Mouse (Mus musculus) spleen, embryonic (tissue): ENCODE data around the gene P2rx1.

Experiments used
- CTCF ChIA-PET: fragments of 350-600 bp; sonication (Branson Sonifier 250); formaldehyde crosslinking; loops from one replicate; lab custom pipeline; 2022; lab: Charles Lee

The P2rx1 gene

DNA sequence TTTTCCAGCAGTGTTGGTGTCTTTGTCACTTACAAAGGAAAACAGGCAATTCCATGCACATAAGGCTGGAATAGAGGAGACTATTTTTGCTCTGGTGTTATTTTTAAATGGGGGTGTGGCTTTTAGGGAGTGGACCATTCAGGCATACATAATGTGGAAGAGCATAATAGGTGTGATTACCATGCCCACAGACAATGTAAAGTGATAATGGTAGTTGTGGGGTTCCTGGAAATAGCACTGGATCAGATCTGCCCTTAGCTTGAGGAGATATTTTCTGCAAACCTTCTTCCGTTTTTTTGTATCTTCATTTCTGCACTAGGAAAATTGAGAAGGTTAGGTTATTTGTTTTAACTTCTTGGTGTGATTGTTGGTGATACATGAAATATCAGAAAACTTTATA is 53.9 kb downstream of the P2rx1 start:
- CTCF ChIA-PET, result interaction anchor here (0.6 kb wide), 1 partner anchor 128 kb away, joined by 3 read pairs; no protein-coding TSS in a partner anchor

DNA sequence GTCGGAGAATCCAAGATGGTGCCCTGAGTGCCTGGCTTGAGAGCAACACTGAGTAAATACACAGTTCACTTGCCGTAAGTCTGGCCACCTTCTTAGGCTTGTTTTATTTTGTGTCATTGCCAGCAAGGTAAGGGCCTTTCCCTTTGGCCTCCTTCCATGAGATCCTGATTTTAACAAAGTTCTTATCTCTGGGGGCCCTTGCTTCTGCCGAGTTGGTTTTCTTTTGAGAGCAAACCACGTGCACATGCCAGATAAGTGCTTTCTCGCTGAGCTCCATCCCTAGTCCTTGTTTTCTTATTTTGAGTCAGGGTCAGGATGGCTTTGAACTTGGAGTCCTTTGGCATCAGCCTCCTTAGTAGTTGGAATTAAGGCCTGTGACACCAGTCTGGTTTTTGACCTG is 58.8 kb downstream of the P2rx1 start:
- CTCF ChIA-PET, result no interaction called here

DNA sequence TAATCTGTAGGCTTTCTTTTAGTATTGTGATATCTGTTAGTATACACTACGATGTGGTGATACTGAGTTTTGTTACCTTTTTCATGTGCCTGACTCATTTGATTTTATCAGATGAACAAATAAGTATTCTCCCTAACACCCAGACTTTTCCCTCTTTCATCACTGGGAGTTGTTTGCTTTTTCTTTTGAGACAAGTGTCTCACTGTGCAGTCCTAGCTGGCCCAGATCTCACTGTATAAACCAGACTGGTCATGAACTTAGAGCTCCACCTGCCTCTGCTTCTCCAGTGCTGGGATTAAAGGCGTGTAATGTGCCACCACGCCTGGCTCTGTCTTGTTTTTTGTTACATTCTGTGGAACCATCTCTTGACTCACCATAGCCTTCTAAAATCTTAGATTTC is 60.7 kb downstream of the P2rx1 start:
- CTCF ChIA-PET, result no interaction called here

DNA sequence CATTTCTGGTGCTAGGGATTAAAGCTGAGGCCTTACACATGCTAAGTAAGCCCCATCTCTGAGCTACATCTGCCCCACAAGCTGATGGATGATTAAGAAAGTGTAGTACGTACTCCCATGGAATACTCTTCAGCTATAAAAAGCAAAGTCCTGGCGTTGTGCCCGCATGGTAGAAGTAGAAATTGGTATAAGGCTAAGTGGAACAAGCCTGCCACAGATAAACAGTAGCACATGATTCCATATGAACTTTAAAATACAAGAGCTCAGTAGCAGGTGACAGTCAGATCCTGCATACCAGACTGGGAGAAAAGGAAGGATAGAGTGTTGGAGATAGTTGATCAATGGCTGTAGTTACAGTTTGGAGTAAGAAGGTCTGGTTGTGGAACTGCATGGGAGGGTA is 62.5 kb downstream of the P2rx1 start:
- CTCF ChIA-PET, result no interaction called here
